Mouse (Mus musculus) embryonic facial prominence, embryonic 10.5 days (tissue): ENCODE measurements around the gene Mpp2. TPM values are rescaled to one million over a fixed set of nuclear protein-coding genes. Genes with fewer than 3 reads are reported as not detected.

Source experiments
- DNase-seq: peaks from one replicate; pipeline ENCODE4 v3.0.0-alpha.2; 2017; ENCODE audit warnings: low spot score
- H3K27ac ChIP-seq: fragments of 300-500 bp; sonication (generic); replicated peaks from 2 replicates; pipeline ENCODE4 v1.5.1; 2016; ENCODE audit warnings: mild to moderate bottlenecking
- H3K27me3 ChIP-seq: fragments of 300-500 bp; sonication (generic); replicated peaks from 2 replicates; pipeline ENCODE4 v1.6.1; 2016; ENCODE audit warnings: low read depth, mild to moderate bottlenecking; ENCODE audit not compliant: poor library complexity, severe bottlenecking
- H3K36me3 ChIP-seq: fragments of 300-500 bp; sonication (generic); replicated peaks from 2 replicates; pipeline ENCODE4 v1.6.1; 2016; ENCODE audit warnings: mild to moderate bottlenecking, moderate library complexity
- H3K4me1 ChIP-seq: fragments of 300-500 bp; sonication (generic); 2 replicates; pipeline ENCODE4 v1.6.1; 2016
- H3K4me3 ChIP-seq: fragments of 300-500 bp; sonication (generic); 2 replicates; pipeline ENCODE4 v1.5.1; 2016; ENCODE audit warnings: mild to moderate bottlenecking, moderate library complexity
- H3K9me3 ChIP-seq: fragments of 300-500 bp; sonication (generic); 2 replicates; pipeline ENCODE4 v1.6.1; 2016; ENCODE audit warnings: mild to moderate bottlenecking
- WGBS: fragments of 180-500 bp; shearing (Covaris S2); methylation state at CpG from one replicate; pipeline ENCODE4 v1.1.7; 2016; 5-methylcytosine and 5-hydroxymethylcytosine counted together
- polyA plus RNA-seq: library from polyadenylated mRNA; unstranded; fragments of >200 nt; fragmentation: Nextera tagmentation; extraction: Ambion mirVana; gene quantifications from 2 replicates; pipeline ENCODE4 v1.2.1, GENCODE M21; 2016

The Mpp2 gene
- polyA plus RNA-seq, 1 experiment from 2014 or later: 12.5 TPM

- Histone ChIP-seq H3K36me3 (no peaks in the 10 kb centered on the region), H3K4me1 (peaks cover 30% of the 10 kb centered on the region), H3K27ac (no peak overlapping the region), H3K27me3 (peaks cover 47% of the 10 kb centered on the region), H3K9me3 (no peaks in the 10 kb centered on the region), H3K4me3 (no peak overlapping the region)
- DNase-seq: no peak
- WGBS: 37% methylated on average over 7 of the region's 7 CpGs
Measured at GRCm38 (mm10) chr11:102029966-102030365, 58.3 kb downstream of the Mpp2 start.

- no peak overlapping the region for H3K27ac ChIP-seq
- H3K4me3 ChIP-seq: no peak overlapping the region
- no peak for DNase-seq
- H3K36me3 ChIP-seq: no peaks in the 10 kb centered on the region
- no peaks in the 10 kb centered on the region for H3K9me3 ChIP-seq
- H3K27me3 ChIP-seq: peaks cover 54% of the 10 kb centered on the region
- WGBS: 81% methylated on average over 4 of the region's 4 CpGs
- H3K4me1 ChIP-seq: peaks cover 30% of the 10 kb centered on the region
Measured at GRCm38 (mm10) chr11:102029304-102029703, 59.0 kb downstream of the Mpp2 start.

DNA sequence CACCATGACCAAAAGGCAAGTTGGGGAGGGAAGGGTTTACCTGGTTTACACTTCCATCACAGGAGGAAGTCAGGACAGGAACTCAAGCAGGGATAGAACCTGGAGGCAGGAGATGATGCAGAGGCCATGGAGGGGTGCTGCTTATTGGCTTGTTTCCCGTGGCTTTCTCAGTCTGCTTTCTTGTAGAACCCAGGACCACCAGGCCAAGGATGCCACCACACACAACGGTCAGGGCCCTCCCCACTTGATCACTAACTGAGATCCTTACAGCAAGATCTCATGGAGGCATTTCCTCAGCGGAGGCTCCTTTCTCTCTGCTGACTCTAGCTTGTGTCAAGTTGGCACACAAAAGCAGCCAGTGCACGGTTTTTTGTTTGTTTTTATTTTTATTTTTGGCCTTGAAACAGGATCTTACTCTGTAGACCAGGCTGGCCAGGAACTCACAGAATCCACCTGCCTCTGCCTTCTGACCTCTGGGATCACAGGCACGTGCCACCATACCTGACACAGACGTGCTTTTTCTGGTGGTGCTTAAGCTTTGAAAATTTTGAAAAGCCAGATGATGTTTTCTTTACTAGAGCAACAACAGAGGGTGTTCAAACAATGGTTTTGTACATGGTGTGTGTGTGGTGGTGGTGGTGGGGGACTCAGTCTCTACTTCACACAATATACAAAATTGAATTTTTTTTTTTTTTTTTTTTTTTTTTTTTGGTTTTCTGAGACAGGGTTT lies 60.1 kb downstream of the Mpp2 start, which contains the start of gene Mpp3:
TSS of gene Mpp3 (minus strand) at position 375 of the 730 bp plus-strand sequence.
- Histone ChIP-seq H3K36me3 (peaks cover 6% of the 10 kb centered on the region), H3K4me1 (peaks cover 34% of the 10 kb centered on the region), H3K27me3 (peaks cover 62% of the 10 kb centered on the region), H3K9me3 (no peaks in the 10 kb centered on the region), H3K27ac (peak within 1 kb of the TSS; percentile 87), H3K4me3 (peak within 1 kb of the TSS; percentile 76)
- no peak for DNase-seq
- WGBS: 73% methylated on average over 6 of the region's 6 CpGs

GRCm38 (mm10) chr11:102027361-102028017 lies 60.8 kb downstream of the Mpp2 start:
- peak overlapping the region; percentile 76 for H3K4me3 ChIP-seq
- peaks cover 34% of the 10 kb centered on the region for H3K4me1 ChIP-seq
- no peaks in the 10 kb centered on the region for H3K9me3 ChIP-seq
- peak overlapping the region; percentile 87 for H3K27ac ChIP-seq
- DNase-seq: no peak
- peaks cover 62% of the 10 kb centered on the region for H3K27me3 ChIP-seq
- WGBS: 6% methylated on average over 12 of the region's 12 CpGs
- peaks cover 10% of the 10 kb centered on the region for H3K36me3 ChIP-seq

DNA sequence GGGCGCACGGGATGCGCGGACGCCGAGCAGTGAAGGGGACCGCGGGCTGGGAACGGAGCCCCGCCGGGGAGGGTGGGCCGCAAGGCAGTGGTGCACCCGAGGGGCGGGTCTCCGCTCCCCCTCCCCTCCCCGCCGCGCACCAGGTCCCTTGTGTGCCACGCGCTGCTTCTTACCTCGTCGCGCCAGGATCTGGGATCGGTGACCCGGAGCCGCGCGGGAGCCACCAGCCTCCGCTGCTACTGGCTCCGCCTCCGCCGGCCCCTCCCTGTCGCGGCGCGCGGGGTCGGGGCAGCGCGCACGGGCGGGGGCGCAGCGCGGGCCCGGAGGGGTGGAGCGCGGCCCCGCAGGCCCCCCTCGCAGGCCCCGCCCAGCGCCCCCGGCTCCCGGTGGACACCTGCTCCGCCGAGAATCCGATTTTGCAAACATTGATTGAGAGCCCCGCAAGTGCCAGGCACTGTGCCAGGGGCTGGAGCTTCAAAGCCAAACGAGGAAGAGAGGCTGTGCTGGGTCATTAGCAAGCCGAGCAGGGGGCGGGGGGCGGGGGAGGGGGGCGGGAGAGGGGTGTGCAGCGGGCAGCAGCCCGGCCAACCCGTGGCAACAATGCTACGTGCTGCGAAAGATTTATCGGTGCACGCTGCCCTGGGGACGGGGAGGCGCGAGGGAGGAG lies 61.5 kb downstream of the Mpp2 start:
- peaks cover 34% of the 10 kb centered on the region for H3K4me1 ChIP-seq
- peaks cover 62% of the 10 kb centered on the region for H3K27me3 ChIP-seq
- peak overlapping the region; percentile 76 for H3K4me3 ChIP-seq
- no peaks in the 10 kb centered on the region for H3K9me3 ChIP-seq
- WGBS: 1% methylated on average over 64 of the region's 73 CpGs
- peaks cover 17% of the 10 kb centered on the region for H3K36me3 ChIP-seq
- peak overlapping the region; percentile 87 for H3K27ac ChIP-seq
- DNase-seq: peak; percentile 83

- WGBS: 4% methylated on average over 23 of the region's 23 CpGs
- H3K27ac ChIP-seq: peak overlapping the region; percentile 87
- DNase-seq: no peak
Measured at GRCm38 (mm10) chr11:102025991-102026660, 62.2 kb downstream of the Mpp2 start.

GRCm38 (mm10) chr11:102025354-102025753 lies 63.0 kb downstream of the Mpp2 start:
- 27% methylated on average over 7 of the region's 7 CpGs for WGBS
- DNase-seq: no peak
- Histone ChIP-seq H3K27ac (no peak overlapping the region), H3K4me3 (peak overlapping the region; percentile 76), H3K9me3 (no peaks in the 10 kb centered on the region), H3K4me1 (peaks cover 34% of the 10 kb centered on the region), H3K27me3 (peaks cover 49% of the 10 kb centered on the region), H3K36me3 (peaks cover 24% of the 10 kb centered on the region)

More at GRCm38 (mm10) chr11:102025991-102026660, 62.2 kb downstream of the Mpp2 start:
- Histone ChIP-seq H3K9me3 (no peaks in the 10 kb centered on the region), H3K36me3 (peaks cover 22% of the 10 kb centered on the region), H3K4me3 (peak overlapping the region; percentile 76), H3K27me3 (peaks cover 56% of the 10 kb centered on the region), H3K4me1 (peaks cover 34% of the 10 kb centered on the region)

GRCm38 (mm10) chr11:102024875-102025274 lies 63.4 kb downstream of the Mpp2 start:
- 78% methylated on average over 4 of the region's 4 CpGs for WGBS

DNA sequence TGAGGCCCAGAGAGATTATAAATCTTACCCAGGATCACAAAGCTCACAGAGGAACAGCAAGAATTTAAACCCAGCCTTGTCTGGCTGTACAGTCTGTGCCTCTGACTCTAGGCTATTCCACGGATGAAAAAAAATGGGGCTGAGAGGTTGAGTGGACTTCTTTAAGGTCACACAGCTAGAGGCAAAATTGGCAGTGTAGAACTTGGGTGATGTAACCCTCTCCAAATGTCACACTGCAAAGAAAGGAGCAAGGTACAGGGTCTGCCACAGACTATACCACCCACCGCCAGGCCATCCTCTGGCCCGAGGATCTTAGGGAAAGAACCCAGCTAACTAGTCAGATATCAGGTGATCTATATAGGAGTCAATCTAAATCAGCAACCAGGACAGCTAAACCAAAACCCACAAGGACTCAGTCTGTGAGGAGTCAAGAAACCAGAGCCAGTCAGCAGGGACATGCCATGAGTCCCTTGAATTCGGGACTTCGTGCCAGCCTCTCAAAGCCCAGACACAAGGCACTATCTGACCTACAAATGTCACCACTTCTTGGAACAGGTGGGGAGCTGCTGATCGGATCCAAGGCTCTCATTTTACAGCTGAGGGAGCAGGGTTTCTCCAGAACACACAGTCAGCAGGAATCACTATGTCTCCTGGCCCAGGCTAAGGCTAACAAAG lies 64.1 kb downstream of the Mpp2 start:
- WGBS: 86% methylated on average over 6 of the region's 6 CpGs
- no peak overlapping the region for H3K4me3 ChIP-seq
- H3K4me1 ChIP-seq: peaks cover 34% of the 10 kb centered on the region
- H3K9me3 ChIP-seq: no peaks in the 10 kb centered on the region
- peaks cover 45% of the 10 kb centered on the region for H3K27me3 ChIP-seq
- DNase-seq: no peak
- no peak overlapping the region for H3K27ac ChIP-seq
- H3K36me3 ChIP-seq: peaks cover 30% of the 10 kb centered on the region

More at GRCm38 (mm10) chr11:102024875-102025274, 63.4 kb downstream of the Mpp2 start:
- no peaks in the 10 kb centered on the region for H3K9me3 ChIP-seq
- peaks cover 48% of the 10 kb centered on the region for H3K27me3 ChIP-seq
- H3K4me3 ChIP-seq: peak overlapping the region; percentile 76; the same call in 1 of the 2 replicates
- no peak for DNase-seq
- no peak overlapping the region for H3K27ac ChIP-seq
- H3K36me3 ChIP-seq: peaks cover 28% of the 10 kb centered on the region
- peaks cover 34% of the 10 kb centered on the region for H3K4me1 ChIP-seq

DNA sequence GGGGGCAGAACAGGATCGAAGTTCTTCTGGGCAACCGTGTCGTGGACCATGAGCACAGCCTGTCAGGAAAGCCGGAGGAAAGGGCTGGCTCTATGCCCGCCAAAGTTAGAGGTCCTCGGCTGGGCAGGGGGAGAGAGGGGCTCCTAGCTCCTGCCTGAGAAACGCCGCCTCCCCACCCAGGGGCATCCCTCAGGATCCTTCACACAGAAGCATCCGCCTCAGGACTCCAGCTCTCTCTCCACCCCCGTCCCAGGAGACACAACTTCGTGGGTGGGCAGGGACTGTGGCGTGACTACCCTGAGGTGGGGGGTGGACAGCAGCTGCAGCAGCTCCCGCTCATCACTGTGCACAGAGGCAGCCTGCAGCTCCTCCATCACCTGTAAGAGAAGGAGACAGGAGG lies 64.9 kb downstream of the Mpp2 start:
- Histone ChIP-seq H3K27me3 (peaks cover 39% of the 10 kb centered on the region), H3K9me3 (no peaks in the 10 kb centered on the region), H3K36me3 (peaks cover 34% of the 10 kb centered on the region), H3K4me1 (peaks cover 34% of the 10 kb centered on the region), H3K27ac (no peak overlapping the region), H3K4me3 (no peak overlapping the region)
- 86% methylated on average over 13 of the region's 13 CpGs for WGBS
- DNase-seq: no peak

- no peak overlapping the region for H3K27ac ChIP-seq
- DNase-seq: no peak
- H3K36me3 ChIP-seq: peaks cover 49% of the 10 kb centered on the region
- H3K9me3 ChIP-seq: no peaks in the 10 kb centered on the region
- no peak overlapping the region for H3K4me3 ChIP-seq
- peaks cover 16% of the 10 kb centered on the region for H3K4me1 ChIP-seq
- peaks cover 27% of the 10 kb centered on the region for H3K27me3 ChIP-seq
- WGBS: 68% methylated on average over 5 of the region's 5 CpGs
Measured at GRCm38 (mm10) chr11:102021196-102021595, 67.1 kb downstream of the Mpp2 start.

DNA sequence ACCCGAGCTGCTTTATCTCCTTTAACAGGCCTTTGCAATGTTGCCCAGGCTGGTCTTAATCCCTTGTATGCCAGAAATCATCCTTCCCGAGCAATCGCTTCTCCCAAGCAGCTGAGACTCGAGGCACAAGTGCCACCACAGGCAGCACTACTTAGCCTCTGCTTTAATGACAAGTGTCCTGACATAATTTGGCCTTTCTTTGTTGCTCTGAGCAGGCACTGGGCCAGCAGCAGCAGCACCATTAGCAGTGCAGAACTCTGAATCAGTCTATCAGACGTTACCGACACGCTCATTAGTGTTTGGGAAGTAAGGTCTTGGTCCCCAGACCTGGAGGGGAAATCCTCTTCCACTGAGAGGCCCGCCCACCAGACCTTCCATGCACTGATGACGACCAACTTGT lies 68.6 kb downstream of the Mpp2 start:
- 78% methylated on average over 9 of the region's 9 CpGs for WGBS
- Histone ChIP-seq H3K9me3 (no peaks in the 10 kb centered on the region), H3K4me3 (no peak overlapping the region), H3K4me1 (peaks cover 11% of the 10 kb centered on the region; the same call in 1 of the 2 replicates), H3K27ac (no peak overlapping the region), H3K36me3 (peaks cover 58% of the 10 kb centered on the region), H3K27me3 (peaks cover 13% of the 10 kb centered on the region)
- DNase-seq: no peak
